Mouse (Mus musculus) adrenal gland, adult 8-10 months (tissue): ENCODE results near the gene Rps27rt. TPM values are rescaled to one million over a fixed set of nuclear protein-coding genes. Genes with fewer than 3 reads are reported as not detected.
"Not testable (repeated sequence)": the region's sequence is repeated elsewhere in the genome, so short reads cannot be mapped to it uniquely, and the experiment has no call there.

ENCODE experiments used
- DNase-seq: peaks from one replicate; pipeline ENCODE4 v3.0.0; 2022
- total RNA-seq, 4 experiments: library from RNA; stranded (reverse); gene quantifications; 2 replicates each; pipeline ENCODE4 v1.2.4; 2022

Gene Rps27rt
- total RNA-seq = 100 to 1,000 TPM in 1 of 4 experiments, 10 to 100 TPM in 3; 52.0 to 101 (median 75.4) TPM

DNA sequence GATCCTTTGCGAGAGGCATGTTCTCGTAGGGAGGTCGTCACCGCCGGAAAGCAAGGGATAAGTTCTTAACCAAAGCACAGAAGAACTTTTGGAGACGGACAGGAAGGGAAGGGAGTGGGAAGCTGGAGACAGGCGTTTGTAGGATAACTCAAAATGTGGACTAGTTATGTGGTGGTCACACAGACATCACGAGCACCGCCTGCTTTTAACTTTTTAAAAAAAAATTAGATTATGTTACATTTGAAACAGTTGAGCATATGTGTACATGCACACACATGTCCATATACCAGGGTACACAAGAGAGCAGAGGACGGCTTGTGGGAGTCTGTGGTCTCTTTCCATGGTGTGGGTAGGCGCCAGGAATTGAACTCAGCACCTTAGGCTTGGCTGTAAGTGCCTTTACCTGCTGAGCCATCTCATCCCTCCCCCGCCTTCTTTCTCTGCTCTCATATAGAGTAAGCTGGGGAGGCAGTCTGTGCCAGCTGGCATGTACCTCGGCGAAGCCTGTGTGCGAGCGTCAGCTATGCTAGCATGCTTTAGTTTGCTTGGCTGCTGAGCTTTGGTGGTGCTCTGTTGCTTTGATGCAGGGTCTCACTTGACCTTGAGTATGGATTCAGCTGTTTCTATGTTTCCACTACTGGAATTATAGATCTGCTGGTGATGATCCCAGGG lies at the start of gene Rps27rt:
Gene Rps27rt (minus strand): TSS at position 51 of the 672 bp plus-strand sequence.
- no peak for DNase-seq

DNA sequence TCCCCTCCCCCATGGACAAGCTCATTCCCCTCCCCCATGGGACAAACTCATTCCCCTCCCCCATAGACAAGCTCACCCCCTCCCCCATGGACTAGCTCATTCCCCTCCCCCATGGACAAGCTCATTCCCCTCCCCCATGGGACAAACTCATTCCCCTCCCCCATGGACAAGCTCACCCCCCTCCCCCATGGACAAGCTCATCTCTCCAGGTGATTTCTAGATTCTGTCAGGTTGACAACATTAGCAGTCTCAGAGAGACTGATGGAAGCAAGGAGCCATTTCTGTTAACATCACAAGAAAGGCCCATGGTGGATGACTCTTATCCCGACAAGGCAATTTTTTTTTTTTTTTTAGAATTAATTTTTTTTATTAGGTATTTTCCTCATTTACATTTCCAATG lies 48.5 kb upstream of the Rps27rt start:
- DNase-seq = not testable (repeated sequence)

GRCm38 (mm10) chr9:115030581-115030980 lies 48.0 kb upstream of the Rps27rt start:
- no peak for DNase-seq

GRCm38 (mm10) chr9:115029307-115029706 lies 46.8 kb upstream of the Rps27rt start:
- DNase-seq = no peak

DNA sequence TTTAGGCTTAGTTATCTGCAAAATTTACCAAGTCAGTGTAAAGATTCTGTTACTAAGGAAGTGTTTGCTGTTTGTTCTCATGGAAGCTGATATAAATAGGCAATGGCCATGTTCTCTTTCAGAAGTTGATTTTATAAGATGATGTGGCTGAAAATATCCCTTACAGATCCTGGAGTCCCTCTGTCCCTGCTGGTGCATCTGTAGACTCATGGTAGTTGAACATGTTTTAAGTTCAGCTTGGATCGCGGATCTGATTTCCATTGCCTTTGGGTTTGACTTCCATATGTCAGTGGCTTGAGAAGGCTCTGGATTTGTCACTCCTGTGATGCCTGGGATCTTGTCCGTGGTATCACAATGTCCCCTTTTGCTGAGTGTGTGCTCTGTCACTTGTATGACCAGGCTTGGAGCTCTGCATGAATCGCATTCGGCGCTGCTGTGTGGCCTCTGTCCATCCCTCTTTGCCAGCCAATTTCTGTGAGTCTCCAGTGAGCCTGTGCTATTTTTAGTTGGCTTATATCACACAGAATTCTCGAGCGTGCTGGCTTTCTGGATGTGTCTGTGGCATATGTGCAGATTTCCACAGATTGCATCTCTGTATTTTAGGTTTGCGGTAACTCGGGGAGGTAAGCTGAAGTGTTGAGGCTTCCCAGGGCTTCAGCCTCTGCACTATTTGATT lies 41.3 kb upstream of the Rps27rt start:
- DNase-seq = no peak

DNA sequence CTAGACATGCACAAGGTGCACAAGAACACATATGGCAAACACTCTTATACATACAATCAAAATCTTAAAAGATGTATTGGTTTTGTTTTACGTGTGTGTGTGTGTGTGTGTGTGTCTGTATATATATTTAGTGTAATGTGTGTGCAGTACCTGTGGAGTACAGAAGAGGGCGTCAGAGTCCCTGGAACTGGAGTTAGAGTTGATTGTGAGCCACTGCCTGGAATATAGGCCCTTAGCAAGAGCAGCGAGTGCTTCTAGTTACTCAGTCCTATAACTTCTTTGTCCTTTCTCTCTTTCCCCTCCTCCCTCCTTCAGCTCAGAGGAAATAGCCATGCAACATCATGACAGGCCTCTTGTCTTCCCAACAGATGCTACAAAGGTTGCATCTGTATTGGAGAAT lies 40.6 kb upstream of the Rps27rt start:
- no peak for DNase-seq

GRCm38 (mm10) chr9:115021419-115021818 lies 38.9 kb upstream of the Rps27rt start:
- no peak for DNase-seq

GRCm38 (mm10) chr9:115020141-115020540 lies 37.6 kb upstream of the Rps27rt start:
- DNase-seq = peak; percentile 15

DNA sequence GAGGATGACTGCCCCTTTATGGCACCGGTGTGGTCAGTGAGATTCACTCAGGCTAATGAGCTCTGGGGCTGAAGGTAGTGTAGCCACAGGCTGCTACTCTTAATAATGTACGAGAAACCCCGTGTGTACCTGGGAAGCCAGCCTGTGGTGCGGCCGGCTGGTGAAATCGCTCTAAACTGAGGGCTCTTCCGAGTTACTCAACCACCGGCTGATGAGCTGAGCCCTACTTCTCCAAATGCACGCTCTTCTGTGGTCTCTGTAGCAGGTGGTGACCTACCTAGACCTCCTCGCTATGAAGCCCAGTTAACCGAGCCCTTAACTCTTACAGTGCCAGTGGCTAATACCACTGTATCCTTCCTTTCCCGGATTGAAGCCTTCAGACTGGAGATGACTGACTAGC lies 29.8 kb upstream of the Rps27rt start:
- no peak for DNase-seq

- DNase-seq = no peak
Observed at GRCm38 (mm10) chr9:115008194-115008593, 25.7 kb upstream of the Rps27rt start.

DNA sequence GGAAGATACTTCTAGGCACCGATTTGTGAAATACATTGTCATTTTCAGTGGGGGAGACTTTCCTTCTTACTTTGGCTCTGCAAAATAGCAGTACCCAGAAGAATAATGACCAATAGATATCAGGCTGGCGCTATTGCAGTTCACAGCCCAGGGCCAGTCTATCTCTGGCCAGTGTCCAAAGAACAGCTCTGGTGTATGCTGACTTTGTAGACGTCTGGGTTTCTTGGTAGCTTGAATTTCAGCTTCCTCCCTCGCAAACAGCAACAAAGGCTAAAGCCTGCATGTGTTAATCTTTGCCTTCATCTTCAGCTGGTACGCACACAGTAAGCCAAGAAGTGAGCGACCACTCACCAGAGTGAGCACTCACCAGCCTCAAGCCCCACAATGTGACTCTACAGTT lies 25.2 kb upstream of the Rps27rt start:
- DNase-seq = no peak

- no peak for DNase-seq
Observed at GRCm38 (mm10) chr9:115005446-115005845, 22.9 kb upstream of the Rps27rt start.

DNA sequence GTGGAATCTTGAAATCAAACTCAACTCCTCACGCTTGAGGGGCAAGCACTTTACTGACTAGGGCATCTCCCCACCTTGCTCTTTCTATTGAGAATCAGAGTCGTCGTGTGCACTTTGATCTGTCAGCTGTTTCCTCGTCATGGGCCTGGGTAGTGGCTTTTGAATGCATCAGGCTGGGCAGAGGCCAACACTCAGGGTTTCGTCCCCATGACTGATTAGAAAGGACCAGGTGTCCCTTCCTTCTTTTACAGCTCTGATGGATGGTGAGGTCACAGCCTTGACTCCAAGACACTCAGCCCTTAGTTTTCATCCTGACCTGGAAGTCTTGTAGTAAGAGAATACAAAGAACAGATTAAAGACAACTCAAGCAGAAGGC lies 17.2 kb upstream of the Rps27rt start:
- no peak for DNase-seq

DNA sequence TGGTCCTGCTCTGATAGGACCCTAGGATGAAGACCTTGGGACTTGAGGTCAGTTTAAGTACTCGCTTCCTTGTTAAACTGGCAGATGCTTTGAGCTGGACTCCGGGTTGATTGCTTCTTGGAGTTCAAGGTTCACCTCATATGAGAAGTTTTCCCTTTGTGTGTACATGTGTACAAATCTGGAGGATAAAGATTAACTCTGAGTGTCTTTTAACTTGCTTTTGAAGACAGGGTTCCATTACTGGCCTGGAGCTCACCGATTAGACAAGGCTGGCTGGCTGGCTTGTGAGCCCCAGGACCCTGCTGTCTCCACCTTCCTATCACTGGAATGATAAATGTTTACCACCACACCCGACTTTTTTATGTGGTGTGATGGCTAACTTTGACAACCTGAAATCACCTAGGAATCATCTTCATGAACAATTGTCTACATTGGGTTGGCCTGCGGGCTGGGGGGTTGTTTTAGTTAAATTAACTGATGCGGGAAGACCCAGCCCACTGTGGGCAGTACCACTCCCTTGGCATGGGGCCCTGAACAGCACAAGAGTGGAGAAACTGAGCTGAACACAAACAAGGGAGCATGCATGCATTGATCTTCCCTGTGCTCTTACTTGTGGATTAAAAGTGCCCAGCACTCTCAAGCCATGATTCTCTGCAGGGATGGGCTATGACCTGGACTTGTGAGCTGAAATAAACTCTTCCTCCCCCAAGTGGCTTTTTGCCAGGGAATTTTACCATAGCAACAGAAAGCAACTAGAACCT lies 16.7 kb upstream of the Rps27rt start:
- DNase-seq = no peak

DNA sequence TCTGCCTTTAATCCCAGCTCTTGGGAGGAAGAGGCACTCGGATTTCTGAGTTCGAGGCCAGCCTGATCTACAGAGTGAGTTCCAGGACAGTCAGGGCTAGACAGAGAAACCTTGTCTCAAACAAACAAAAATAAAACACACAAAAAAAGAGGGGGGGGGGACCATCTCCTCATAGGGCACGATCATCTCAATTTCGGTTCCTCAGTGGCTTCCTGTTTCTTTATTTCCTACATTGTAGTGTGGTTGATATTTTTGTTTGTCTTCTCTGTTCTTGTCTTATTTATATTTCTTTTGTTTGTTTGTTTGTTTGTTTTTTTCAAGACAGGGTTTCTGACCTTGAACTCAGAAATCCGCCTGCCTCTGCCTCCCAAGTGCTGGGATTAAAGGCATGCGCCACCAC lies 13.9 kb upstream of the Rps27rt start:
- no peak for DNase-seq

DNA sequence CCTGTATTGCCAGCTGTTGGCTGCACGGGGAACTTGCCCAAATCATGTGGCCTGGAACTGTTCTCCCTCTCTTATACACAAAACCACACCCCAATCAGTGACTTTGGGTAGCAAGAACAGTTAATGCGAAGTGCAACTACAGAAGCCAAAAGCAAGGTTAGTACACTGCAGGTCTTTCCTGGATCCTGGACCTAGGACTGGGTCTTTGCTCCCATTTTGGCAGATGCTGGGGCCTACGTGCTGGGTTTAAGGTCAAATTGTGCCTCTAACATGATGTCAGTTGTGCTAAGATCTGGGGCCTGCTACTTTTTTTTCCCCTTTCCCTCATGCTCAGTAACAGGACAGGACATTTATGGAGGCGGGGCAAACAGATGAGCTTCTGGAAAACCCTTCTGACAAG lies 13.2 kb upstream of the Rps27rt start:
- DNase-seq = no peak

DNA sequence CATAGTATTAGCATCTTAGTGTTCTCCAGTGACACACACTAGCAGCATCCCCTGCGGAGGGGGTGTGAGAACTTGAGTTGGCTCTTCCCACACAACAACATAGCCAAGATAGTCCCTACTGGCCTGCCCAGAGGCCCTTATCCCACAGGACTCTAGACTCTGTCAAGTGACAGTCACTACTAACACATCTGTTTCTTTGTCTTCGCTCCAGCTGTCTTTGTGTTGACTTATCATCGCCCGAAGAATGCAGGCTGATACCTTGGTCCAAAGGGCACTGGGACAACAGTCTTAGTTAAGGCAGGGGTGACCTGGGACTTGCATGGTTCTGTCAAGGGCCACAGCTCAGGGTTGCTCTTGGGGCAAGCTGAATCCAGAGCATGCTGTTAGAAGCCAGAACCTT lies 12.7 kb upstream of the Rps27rt start:
- no peak for DNase-seq

- no peak for DNase-seq
Observed at GRCm38 (mm10) chr9:114992528-114992927, 10.0 kb upstream of the Rps27rt start.

- DNase-seq = no peak
Observed at GRCm38 (mm10) chr9:114990421-114990820, 7.9 kb upstream of the Rps27rt start.

DNA sequence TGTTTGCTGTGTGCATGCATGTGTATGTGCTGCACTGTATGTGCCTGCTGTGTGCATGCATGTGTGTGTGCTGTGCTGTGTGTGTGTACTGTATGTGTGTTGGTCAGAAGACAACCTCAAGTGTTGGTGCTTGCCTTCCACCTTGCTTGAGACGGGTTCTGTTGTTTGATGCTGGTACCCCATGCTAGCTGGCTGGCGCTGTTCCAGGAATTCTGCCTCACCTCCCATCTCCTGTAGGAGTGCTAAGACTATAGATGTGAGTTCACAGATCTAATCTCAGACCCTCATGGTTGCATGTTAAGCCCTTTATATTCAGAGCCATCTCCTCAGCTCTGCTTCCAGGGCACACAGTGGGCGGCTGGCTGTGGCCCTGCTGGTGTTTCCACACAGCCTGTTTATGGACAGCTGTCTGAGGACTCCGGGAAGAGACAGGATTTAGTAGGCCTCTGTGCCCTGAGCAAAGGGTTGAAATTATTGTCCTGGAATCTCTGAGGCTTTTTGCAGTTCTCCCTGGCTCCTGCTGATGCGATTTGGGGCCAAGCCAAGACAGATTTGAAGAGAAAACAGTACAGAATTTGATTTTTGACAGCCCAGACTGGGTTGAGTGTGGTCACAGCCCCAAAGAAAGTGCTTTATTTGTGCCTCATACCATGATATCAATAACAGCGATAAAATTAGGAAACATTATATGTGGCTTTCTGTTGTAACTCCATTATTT lies 6.2 kb upstream of the Rps27rt start:
- no peak for DNase-seq

DNA sequence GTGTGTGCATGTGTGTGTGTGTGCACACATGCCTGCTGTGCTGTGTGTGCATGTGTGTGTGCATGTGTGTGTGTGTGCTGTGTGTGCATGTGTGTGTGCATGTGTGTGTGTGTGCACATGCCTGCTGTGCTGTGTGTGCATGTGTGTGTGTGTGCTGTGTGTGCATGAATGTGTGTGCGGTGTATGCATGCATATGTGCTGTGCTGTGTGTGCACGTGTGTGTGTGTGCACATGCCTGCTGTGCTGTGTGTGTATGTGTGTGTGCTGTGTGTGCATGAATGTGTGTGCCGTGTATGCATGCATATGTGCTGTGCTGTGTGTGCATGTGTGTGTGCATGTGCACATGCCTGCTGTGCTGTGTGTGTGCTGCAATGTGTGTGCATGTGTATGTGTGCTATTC lies 5.5 kb upstream of the Rps27rt start:
- DNase-seq = no peak

GRCm38 (mm10) chr9:114986361-114986760 lies 3.8 kb upstream of the Rps27rt start:
- DNase-seq = no peak

DNA sequence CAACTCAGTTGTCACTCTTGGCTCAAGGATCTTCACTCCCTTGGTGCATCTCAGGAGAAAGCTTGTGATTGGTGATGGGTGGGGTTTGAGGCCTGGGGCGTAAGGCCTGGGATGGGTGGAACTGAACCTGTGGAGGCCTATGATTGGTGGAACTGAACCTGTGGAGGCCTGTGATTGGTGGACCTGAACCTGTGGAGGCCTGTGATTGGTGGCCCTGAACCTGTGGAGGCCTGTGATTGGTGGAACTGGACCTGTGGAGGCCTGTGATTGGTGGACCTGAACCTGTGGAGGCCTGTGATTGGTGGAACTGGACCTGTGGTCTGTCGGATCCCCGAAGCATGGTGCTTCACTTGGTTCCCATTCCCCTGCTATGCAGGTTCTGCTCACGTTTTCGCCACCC lies 3.2 kb upstream of the Rps27rt start:
- DNase-seq = no peak
